Mouse (Mus musculus) c-Kit-positive CD71-positive TER-119-positive erythroid progenitor cells, embryonic 14.5 days (primary cell): ENCODE measurements at regions not wholly inside any gene's neighbourhood (a gene's known extent, or its start where the extent isn't known, plus 50 kb on each side); places are given as distances from the start of the nearest gene placed in this dataset.

Source experiments
- DNase-seq: peaks from one replicate; pipeline ENCODE4 v3.0.0-alpha.2; 2013; ENCODE audit warnings: low spot score

- DNase-seq: no peak
Observed at GRCm38 (mm10) chr14:76702709-76703372, 146.2 kb upstream of the Serp2 start.

- DNase-seq: no peak
Observed at GRCm38 (mm10) chr14:76701911-76702708, 145.4 kb upstream of the Serp2 start.

GRCm38 (mm10) chr14:76701304-76701703, 144.6 kb upstream of the Serp2 start:
- no peak for DNase-seq

- DNase-seq: no peak
Observed at GRCm38 (mm10) chr14:76700796-76701195, 144.1 kb upstream of the Serp2 start.

GRCm38 (mm10) chr14:76700190-76700589, 143.5 kb upstream of the Serp2 start:
- DNase-seq: no peak

- DNase-seq: no peak
Observed at GRCm38 (mm10) chr14:76698718-76699402, 142.2 kb upstream of the Serp2 start.

GRCm38 (mm10) chr14:76696729-76697128, 140.0 kb upstream of the Serp2 start:
- no peak for DNase-seq

- DNase-seq: no peak
Observed at GRCm38 (mm10) chr14:76695691-76696355, 139.1 kb upstream of the Serp2 start.

GRCm38 (mm10) chr14:76694894-76695293, 138.2 kb upstream of the Serp2 start:
- no peak for DNase-seq

GRCm38 (mm10) chr14:76693351-76694317, 136.9 kb upstream of the Serp2 start:
- DNase-seq: no peak

GRCm38 (mm10) chr14:76687971-76688407, 131.3 kb upstream of the Serp2 start:
- DNase-seq: no peak

GRCm38 (mm10) chr14:76686762-76687453, 130.2 kb upstream of the Serp2 start:
- no peak for DNase-seq

GRCm38 (mm10) chr14:76685830-76686761, 129.4 kb upstream of the Serp2 start:
- no peak for DNase-seq

GRCm38 (mm10) chr14:76684327-76684726, 127.6 kb upstream of the Serp2 start:
- DNase-seq: no peak

- no peak for DNase-seq
Observed at GRCm38 (mm10) chr14:76681581-76682377, 125.1 kb upstream of the Serp2 start.

- DNase-seq: no peak
Observed at GRCm38 (mm10) chr14:76678512-76679134, 121.9 kb upstream of the Serp2 start.

- no peak for DNase-seq
Observed at GRCm38 (mm10) chr14:76674949-76675348, 118.3 kb upstream of the Serp2 start.
